Mouse (Mus musculus): ENCODE measurements at regions not wholly inside any gene's neighbourhood (a gene's known extent, or its start where the extent isn't known, plus 50 kb on each side); places are given as distances from the start of the nearest gene placed in this dataset.

GRCm38 (mm10) chr14:45827096-45827495 is 169.2 kb upstream of the Ddhd1 start:
- TF ChIP-seq CTCF (IDR thresholded peaks at IDR 0.05; ENCODE audit: control insufficient read depth, insufficient read depth, insufficient read length): no peak
- no peak for TF ChIP-seq CEBPB (IDR thresholded peaks at IDR 0.05; ENCODE audit: low read depth)
- TF ChIP-seq MYOD1 (IDR thresholded peaks at IDR 0.05; ENCODE audit: control insufficient read depth, insufficient read length, low read depth): peak; percentile 9
- TF ChIP-seq MYOG (IDR thresholded peaks at IDR 0.05; ENCODE audit: control insufficient read depth, extremely low read depth, insufficient read length): no peak
